Comparison of ENCODE assay signal across 11 mouse cellular contexts in the genomic region with DNA sequence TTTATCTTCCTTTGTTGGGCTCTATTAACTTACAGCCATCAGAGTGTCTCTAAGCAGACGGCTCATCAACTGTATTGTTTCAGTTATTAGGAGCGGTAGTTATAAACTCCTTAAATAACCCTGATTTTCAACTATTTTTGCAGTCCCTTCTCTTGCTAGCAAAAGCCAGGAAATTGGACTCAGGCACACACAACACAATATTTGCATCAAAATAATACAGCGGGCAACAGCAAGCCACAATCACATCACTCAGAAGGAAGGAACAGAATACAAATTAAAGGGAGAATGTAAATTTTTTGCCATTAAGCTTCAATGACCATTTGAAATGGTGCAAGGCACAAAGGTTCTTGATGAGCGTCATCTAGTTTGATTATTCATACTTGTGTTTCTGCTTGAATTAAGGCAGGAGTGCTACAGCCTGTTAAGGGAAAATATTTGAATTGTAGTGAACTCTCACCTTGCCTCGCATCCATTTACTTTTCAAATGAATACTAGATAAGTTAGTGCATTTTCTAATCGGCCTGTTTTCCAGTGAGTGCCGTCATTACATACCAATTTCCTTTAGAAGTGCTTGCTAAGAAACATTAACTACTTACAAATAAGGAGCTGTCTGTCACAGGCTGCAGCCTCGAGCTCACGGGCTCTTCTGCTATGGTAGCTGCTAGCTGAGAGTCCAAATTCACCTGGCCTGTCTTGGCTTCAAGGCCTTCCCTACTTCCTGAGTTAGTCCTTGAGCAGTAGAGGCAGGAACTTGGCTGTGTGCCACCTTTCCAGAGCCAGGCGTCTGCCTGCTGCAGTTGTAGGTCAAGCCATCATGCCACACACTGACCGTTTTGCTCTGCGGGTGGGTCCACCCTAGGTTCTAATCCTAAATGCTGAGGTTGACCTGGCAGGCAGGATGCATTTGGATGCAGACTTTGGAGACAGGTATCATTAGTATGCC.
DNase-seq lines count a peak whose midpoint lies in the region; ATAC-seq and TF ChIP-seq lines count a peak whose summit lies in the region.
"Had no signal": no experiment of that assay in that cellular context is flagged by ENCODE, and none has a peak within 500 bp of the region (broad histone marks: within the 10 kb centered on the region; RNA-seq: fewer than 3 reads in every experiment).

No protein-coding gene starts in this region.

- 28% methylated on average over 12 of the region's 12 CpGs for WGBS in forebrain, postnatal 0 days

- H3K27me3 ChIP-seq in forebrain, postnatal 0 days (ENCODE audit: insufficient read depth, low read length) = no peaks in the 10 kb centered on the region; the same call in 1 of the 2 replicates

- peak; percentile 10 for DNase-seq in gastrocnemius, postnatal 10 days
- DNase-seq in gastrocnemius, postnatal 4 days (ENCODE audit: low spot score in 2 of 2) = no peak
- peak; percentile 19 for DNase-seq in retina, postnatal 1 day
- DNase-seq in retina, embryonic 14.5 days (ENCODE audit: low spot score) = no peak
- peak; percentile 14 for DNase-seq in forebrain, postnatal 0 days
- DNase-seq in lung, postnatal 25 days (ENCODE audit: low spot score) = peak; percentile 3
- DNase-seq in c-Kit-positive CD71-positive TER-119-positive erythroid progenitor cells, embryonic 14.5 days (ENCODE audit: low spot score) = no peak
- no peak for DNase-seq in layer of hippocampus, adult 2 months (ENCODE audit: low spot score in 2 of 2)
- DNase-seq: cerebellum, adult 9-10 months had no signal

- no peak for TF ChIP-seq CTCF in forebrain, postnatal 0 days (IDR thresholded peaks at IDR 0.05; ENCODE audit: low read depth)
- TF ChIP-seq CTCF in layer of hippocampus, adult 2 months (conservative IDR thresholded peaks at IDR 0.05) = no peak

- ATAC-seq in forebrain, postnatal 0 days = peak; percentile 16; the same call in 1 of the 2 replicates

- no peak overlapping the region for H3K4me3 ChIP-seq in forebrain, postnatal 0 days (ENCODE audit: low read depth, low read length)
- H3K4me3 ChIP-seq in layer of hippocampus, adult 2 months = no peak overlapping the region
- H3K4me3 ChIP-seq: heart, embryonic 10.5 days had no signal

- H3K36me3 ChIP-seq in forebrain, postnatal 0 days (ENCODE audit: insufficient read depth) = no peaks in the 10 kb centered on the region
- H3K36me3 ChIP-seq: heart, embryonic 10.5 days had no signal

- no peak overlapping the region for H3K27ac ChIP-seq in forebrain, postnatal 0 days (ENCODE audit: low read depth, low read length)
- H3K27ac ChIP-seq in layer of hippocampus, adult 2 months = no peak overlapping the region
- H3K27ac ChIP-seq: heart, embryonic 10.5 days; stomach, postnatal 0 days had no signal

- no peak overlapping the region for H3K4me2 ChIP-seq in forebrain, postnatal 0 days (ENCODE audit: low read depth)

- no peaks in the 10 kb centered on the region for H3K9me3 ChIP-seq in forebrain, postnatal 0 days (ENCODE audit: low read length)
- H3K9me3 ChIP-seq: heart, embryonic 10.5 days had no signal

- H3K4me1 ChIP-seq in forebrain, postnatal 0 days (ENCODE audit: insufficient read depth) = peaks cover 6% of the 10 kb centered on the region; the same call in 1 of the 2 replicates
- H3K4me1 ChIP-seq: heart, embryonic 10.5 days had no signal

- no peak overlapping the region for H3K9ac ChIP-seq in forebrain, postnatal 0 days

Comparison
In these comparisons a context has a peak if more than half of its experiments do, and no peak if none do; other contexts are left out.
1. DNase-seq: peak in gastrocnemius, postnatal 10 days (single experiment), retina, postnatal 1 day (single experiment), forebrain, postnatal 0 days (single experiment) and lung, postnatal 25 days (single experiment); none in gastrocnemius, postnatal 4 days (0 of 2), retina, embryonic 14.5 days (single experiment), c-Kit-positive CD71-positive TER-119-positive erythroid progenitor cells, embryonic 14.5 days (single experiment) and layer of hippocampus, adult 2 months (0 of 2).